Mouse (Mus musculus): ENCODE data around the gene Rpl12. TPM values are rescaled to one million over a fixed set of nuclear protein-coding genes. Genes with fewer than 3 reads are reported as not detected.
"Not testable (repeated sequence)": the region's sequence is repeated elsewhere in the genome, so short reads cannot be mapped to it uniquely, and the experiment has no call there.

The Rpl12 gene
- total RNA-seq, 2 experiments from 2014 or later: 105 to 143 TPM

GRCm38 (mm10) chr2:32969326-32969725 lies 8.0 kb downstream of the Rpl12 start:
- DNase-seq: no peak
- intact Hi-C loops (cut with DNase I; ENCODE audit: low total_unique reads): no loop called here

- intact Hi-C loops (cut with DNase I; ENCODE audit: low total_unique reads): no loop called here
- no peak for DNase-seq
These were observed 9.9 kb downstream of the Rpl12 start for GRCm38 (mm10) chr2:32971235-32971634.

- intact Hi-C loops (cut with DNase I; ENCODE audit: low total_unique reads): no loop called here
- no peak for DNase-seq
These were observed 12.9 kb downstream of the Rpl12 start for GRCm38 (mm10) chr2:32974216-32974615.

- DNase-seq: no peak
- intact Hi-C loops (cut with DNase I; ENCODE audit: low total_unique reads): no loop called here
These were observed 15.8 kb downstream of the Rpl12 start for GRCm38 (mm10) chr2:32977114-32977513.

GRCm38 (mm10) chr2:32978675-32979074 lies 17.3 kb downstream of the Rpl12 start:
- intact Hi-C loops (cut with DNase I; ENCODE audit: low total_unique reads): no loop called here

GRCm38 (mm10) chr2:32979675-32980074 lies 18.3 kb downstream of the Rpl12 start:
- intact Hi-C loops (cut with DNase I; ENCODE audit: low total_unique reads): loop anchor here (10.0 kb wide), 1 partner anchor 145 kb away; no protein-coding TSS in a partner anchor
- DNase-seq: no peak

More at GRCm38 (mm10) chr2:32978675-32979074, 17.3 kb downstream of the Rpl12 start:
- DNase-seq: no peak

GRCm38 (mm10) chr2:32981281-32981680 lies 19.9 kb downstream of the Rpl12 start:
- DNase-seq: peak; percentile 33

GRCm38 (mm10) chr2:32981725-32982271 lies 20.4 kb downstream of the Rpl12 start, which contains the start of gene Slc2a8:
Slc2a8 (minus strand) TSS chr2:32982083.
- peak; percentile 92 for DNase-seq
- intact Hi-C loops (cut with DNase I; ENCODE audit: low total_unique reads): loop anchor here (10.0 kb wide), 1 partner anchor 143 kb away; no protein-coding TSS in a partner anchor

More at GRCm38 (mm10) chr2:32981281-32981680, 19.9 kb downstream of the Rpl12 start:
- intact Hi-C loops (cut with DNase I; ENCODE audit: low total_unique reads): loop anchor here (10.0 kb wide), 1 partner anchor 144 kb away; no protein-coding TSS in a partner anchor

GRCm38 (mm10) chr2:32982700-32983099 lies 21.3 kb downstream of the Rpl12 start:
- intact Hi-C loops (cut with DNase I; ENCODE audit: low total_unique reads): loop anchor here (10.0 kb wide), 1 partner anchor 142 kb away; no protein-coding TSS in a partner anchor
- DNase-seq: no peak

GRCm38 (mm10) chr2:32983617-32984016 lies 22.3 kb downstream of the Rpl12 start:
- intact Hi-C loops (cut with DNase I; ENCODE audit: low total_unique reads): loop anchor here (10.0 kb wide), 1 partner anchor 141 kb away; no protein-coding TSS in a partner anchor
- no peak for DNase-seq

GRCm38 (mm10) chr2:32985844-32986243 lies 24.5 kb downstream of the Rpl12 start:
- DNase-seq: no peak
- intact Hi-C loops (cut with DNase I; ENCODE audit: low total_unique reads): loop anchor here (10.0 kb wide), 1 partner anchor 139 kb away; no protein-coding TSS in a partner anchor

- intact Hi-C loops (cut with DNase I; ENCODE audit: low total_unique reads): loop anchor here (10.0 kb wide), 1 partner anchor 135 kb away; no protein-coding TSS in a partner anchor
- no peak for DNase-seq
These were observed 28.0 kb downstream of the Rpl12 start for GRCm38 (mm10) chr2:32989376-32989775.

- DNase-seq: no peak
- intact Hi-C loops (cut with DNase I; ENCODE audit: low total_unique reads): no loop called here
These were observed 28.9 kb downstream of the Rpl12 start for GRCm38 (mm10) chr2:32990167-32990832.

GRCm38 (mm10) chr2:32992130-32992529 lies 30.8 kb downstream of the Rpl12 start:
- intact Hi-C loops (cut with DNase I; ENCODE audit: low total_unique reads): no loop called here
- no peak for DNase-seq

GRCm38 (mm10) chr2:32997081-32997480 lies 35.7 kb downstream of the Rpl12 start:
- intact Hi-C loops (cut with DNase I; ENCODE audit: low total_unique reads): no loop called here
- DNase-seq: no peak

GRCm38 (mm10) chr2:32997792-32998191 lies 36.4 kb downstream of the Rpl12 start:
- intact Hi-C loops (cut with DNase I; ENCODE audit: low total_unique reads): no loop called here

GRCm38 (mm10) chr2:32999752-33000151 lies 38.4 kb downstream of the Rpl12 start:
- intact Hi-C loops (cut with DNase I; ENCODE audit: low total_unique reads): no loop called here
- no peak for DNase-seq

More at GRCm38 (mm10) chr2:32997792-32998191, 36.4 kb downstream of the Rpl12 start:
- no peak for DNase-seq

GRCm38 (mm10) chr2:33002144-33002543 lies 40.8 kb downstream of the Rpl12 start:
- DNase-seq: no peak
- intact Hi-C loops (cut with DNase I; ENCODE audit: low total_unique reads): no loop called here

- intact Hi-C loops (cut with DNase I; ENCODE audit: low total_unique reads): no loop called here
- DNase-seq: no peak
These were observed 43.7 kb downstream of the Rpl12 start for GRCm38 (mm10) chr2:33005041-33005440.

- intact Hi-C loops (cut with DNase I; ENCODE audit: low total_unique reads): not testable (repeated sequence)
These were observed 47.7 kb downstream of the Rpl12 start for GRCm38 (mm10) chr2:33009055-33009454.

GRCm38 (mm10) chr2:33014877-33015276 lies 53.5 kb downstream of the Rpl12 start:
- DNase-seq: no peak
- intact Hi-C loops (cut with DNase I; ENCODE audit: low total_unique reads): no loop called here

More at GRCm38 (mm10) chr2:33009055-33009454, 47.7 kb downstream of the Rpl12 start:
- DNase-seq: not testable (repeated sequence)

Measured in gastrocnemius, postnatal 14 days (tissue).